Mouse (Mus musculus) liver, embryonic 13.5 days (tissue): ENCODE measurements around the gene Fam13c. TPM values are rescaled to one million over a fixed set of nuclear protein-coding genes. Genes with fewer than 3 reads are reported as not detected.
"Not testable (repeated sequence)": the region's sequence is repeated elsewhere in the genome, so short reads cannot be mapped to it uniquely, and the experiment has no call there.

Source experiments
- ATAC-seq: fragments of 200-750 bp; cut with Nextera tagmentation; 2 replicates; pipeline ENCODE4 v1.8.0; 2017; ENCODE audit warnings: low read depth, mild to moderate bottlenecking, moderate number of reproducible peaks, moderate library complexity
- DNase-seq: peaks from one replicate; pipeline ENCODE4 v3.0.0; 2022
- H3K27ac ChIP-seq: fragments of 300-500 bp; sonication (generic); 2 replicates; pipeline ENCODE4 v1.5.1; 2015; ENCODE audit warnings: moderate library complexity, mild to moderate bottlenecking, inconsistent platforms
- H3K27me3 ChIP-seq: fragments of 300-500 bp; sonication (generic); 2 replicates; pipeline ENCODE4 v1.6.1; 2015; ENCODE audit warnings: mild to moderate bottlenecking, inconsistent platforms
- H3K36me3 ChIP-seq: fragments of 300-500 bp; sonication (generic); 2 replicates; pipeline ENCODE4 v1.6.1; 2015; ENCODE audit warnings: mild to moderate bottlenecking, inconsistent platforms
- H3K4me1 ChIP-seq: fragments of 300-500 bp; sonication (generic); replicated peaks from 2 replicates; pipeline ENCODE4 v1.6.1; 2015; ENCODE audit warnings: inconsistent platforms
- H3K4me2 ChIP-seq: fragments of 300-500 bp; sonication (generic); 2 replicates; pipeline ENCODE4 v1.6.1; 2015; ENCODE audit warnings: inconsistent platforms, mild to moderate bottlenecking, moderate library complexity
- H3K4me3 ChIP-seq: fragments of 300-500 bp; sonication (generic); replicated peaks from 2 replicates; pipeline ENCODE4 v1.5.1; 2015; ENCODE audit warnings: mild to moderate bottlenecking, inconsistent platforms
- H3K9ac ChIP-seq: fragments of 300-500 bp; sonication (generic); 2 replicates; pipeline ENCODE4 v1.6.1; 2015; ENCODE audit warnings: mild to moderate bottlenecking, inconsistent platforms
- H3K9me3 ChIP-seq: fragments of 300-500 bp; sonication (generic); replicated peaks from 2 replicates; pipeline ENCODE4 v1.6.1; 2016; ENCODE audit warnings: inconsistent platforms
- WGBS: fragments of 180-500 bp; shearing (Covaris S2); methylation state at CpG from one replicate; pipeline ENCODE4 v1.1.7; 2015; ENCODE audit not compliant: insufficient replicate concordance; 5-methylcytosine and 5-hydroxymethylcytosine counted together
- polyA plus RNA-seq: library from polyadenylated mRNA; unstranded; fragments of >200 nt; fragmentation: Nextera tagmentation; extraction: Ambion mirVana; gene quantifications from 2 replicates; pipeline ENCODE4 v1.2.1, GENCODE M21; 2015

Gene Fam13c
- polyA plus RNA-seq, 1 experiment from 2014 or later: 0.40 TPM

- Histone ChIP-seq H3K36me3 (no peaks in the 10 kb centered on the region), H3K4me2 (no peak overlapping the region), H3K9me3 (peaks cover 12% of the 10 kb centered on the region; the same call in 1 of the 2 replicates), H3K9ac (no peak overlapping the region), H3K4me3 (no peak overlapping the region), H3K27me3 (no peaks in the 10 kb centered on the region), H3K4me1 (no peaks in the 10 kb centered on the region), H3K27ac (no peak overlapping the region)
- ATAC-seq: no peak
- no peak for DNase-seq
- 78% methylated on average over 3 of the region's 3 CpGs for WGBS
Observed at GRCm38 (mm10) chr10:70433334-70433733, 6.9 kb upstream of the Fam13c start.

- peaks cover 12% of the 10 kb centered on the region; the same call in 1 of the 2 replicates for H3K9me3 ChIP-seq
- H3K4me1 ChIP-seq, ATAC-seq, H3K27me3 ChIP-seq, H3K4me3 ChIP-seq, H3K9ac ChIP-seq, DNase-seq, H3K36me3 ChIP-seq, H3K27ac ChIP-seq, H3K4me2 ChIP-seq: not testable (repeated sequence)
- WGBS: 54% methylated on average over 5 of the region's 5 CpGs
Observed at GRCm38 (mm10) chr10:70433736-70434135, 6.5 kb upstream of the Fam13c start.

GRCm38 (mm10) chr10:70436656-70437055 is 3.6 kb upstream of the Fam13c start:
- 59% methylated on average over 4 of the region's 4 CpGs for WGBS
- no peak overlapping the region for H3K9ac ChIP-seq
- no peak for ATAC-seq

GRCm38 (mm10) chr10:70437289-70437688 is 3.0 kb upstream of the Fam13c start:
- DNase-seq (no peak), ATAC-seq (no peak)
- H3K9me3 ChIP-seq: peaks cover 3% of the 10 kb centered on the region; the same call in 1 of the 2 replicates
- H3K4me1 ChIP-seq: no peaks in the 10 kb centered on the region
- no peak overlapping the region for H3K27ac ChIP-seq
- no peak overlapping the region for H3K4me3 ChIP-seq
- WGBS: 43% methylated on average over 5 of the region's 5 CpGs
- H3K4me2 ChIP-seq: no peak overlapping the region
- peaks cover 18% of the 10 kb centered on the region for H3K27me3 ChIP-seq
- no peak overlapping the region for H3K9ac ChIP-seq
- H3K36me3 ChIP-seq: no peaks in the 10 kb centered on the region

More at GRCm38 (mm10) chr10:70436656-70437055, 3.6 kb upstream of the Fam13c start:
- H3K9me3 ChIP-seq: peaks cover 3% of the 10 kb centered on the region; the same call in 1 of the 2 replicates
- H3K4me3 ChIP-seq: no peak overlapping the region
- H3K4me1 ChIP-seq: no peaks in the 10 kb centered on the region
- H3K27me3 ChIP-seq: peaks cover 18% of the 10 kb centered on the region
- H3K27ac ChIP-seq: no peak overlapping the region
- no peaks in the 10 kb centered on the region for H3K36me3 ChIP-seq
- no peak overlapping the region for H3K4me2 ChIP-seq
- DNase-seq: no peak

GRCm38 (mm10) chr10:70440639-70441461 is 569 bp downstream of the Fam13c start:
- 2% methylated on average over 44 of the region's 44 CpGs for WGBS
- Histone ChIP-seq H3K9ac (no peak overlapping the region), H3K4me1 (no peaks in the 10 kb centered on the region), H3K9me3 (no peaks in the 10 kb centered on the region), H3K4me3 (peak overlapping the region; percentile 51), H3K27me3 (peaks cover 18% of the 10 kb centered on the region), H3K36me3 (no peaks in the 10 kb centered on the region), H3K27ac (no peak overlapping the region), H3K4me2 (peak overlapping the region; percentile 66)
- ATAC-seq (no peak), DNase-seq (no peak)

- ATAC-seq (no peak), DNase-seq (no peak)
- no peak overlapping the region for H3K27ac ChIP-seq
- H3K9me3 ChIP-seq: no peaks in the 10 kb centered on the region
- no peak overlapping the region for H3K9ac ChIP-seq
- H3K4me1 ChIP-seq: no peaks in the 10 kb centered on the region
- no peak overlapping the region for H3K4me3 ChIP-seq
- H3K27me3 ChIP-seq: peaks cover 18% of the 10 kb centered on the region
- WGBS: 68% methylated on average over 2 of the region's 2 CpGs
- H3K36me3 ChIP-seq: no peaks in the 10 kb centered on the region
- no peak overlapping the region for H3K4me2 ChIP-seq
Observed at GRCm38 (mm10) chr10:70442156-70442555, 1.9 kb downstream of the Fam13c start.

- ATAC-seq: no peak
- H3K9ac ChIP-seq: no peak overlapping the region
- no peaks in the 10 kb centered on the region for H3K36me3 ChIP-seq
- WGBS: 59% methylated on average over 5 of the region's 5 CpGs
- no peak overlapping the region for H3K27ac ChIP-seq
- no peaks in the 10 kb centered on the region for H3K9me3 ChIP-seq
- H3K4me1 ChIP-seq: no peaks in the 10 kb centered on the region
- H3K4me2 ChIP-seq: no peak overlapping the region
- no peak for DNase-seq
- no peak overlapping the region for H3K4me3 ChIP-seq
- H3K27me3 ChIP-seq: peaks cover 18% of the 10 kb centered on the region
Observed at GRCm38 (mm10) chr10:70442623-70443022, 2.3 kb downstream of the Fam13c start.

GRCm38 (mm10) chr10:70447787-70448186 is 7.5 kb downstream of the Fam13c start:
- ATAC-seq (no peak), DNase-seq (no peak)
- Histone ChIP-seq H3K4me3 (no peak overlapping the region), H3K36me3 (no peaks in the 10 kb centered on the region), H3K9ac (no peak overlapping the region), H3K4me1 (no peaks in the 10 kb centered on the region), H3K4me2 (no peak overlapping the region), H3K9me3 (peaks cover 6% of the 10 kb centered on the region; the same call in 1 of the 2 replicates), H3K27ac (no peak overlapping the region), H3K27me3 (no peaks in the 10 kb centered on the region)
- WGBS: 45% methylated on average over 4 of the region's 4 CpGs

- Histone ChIP-seq H3K4me2 (no peak overlapping the region), H3K4me3 (no peak overlapping the region), H3K27me3 (no peaks in the 10 kb centered on the region), H3K9ac (no peak overlapping the region), H3K9me3 (peaks cover 6% of the 10 kb centered on the region; the same call in 1 of the 2 replicates), H3K36me3 (no peaks in the 10 kb centered on the region), H3K4me1 (no peaks in the 10 kb centered on the region), H3K27ac (no peak overlapping the region)
- no peak for DNase-seq
- ATAC-seq: no peak
- WGBS: 22% methylated on average over 8 of the region's 8 CpGs
Observed at GRCm38 (mm10) chr10:70449206-70449605, 8.9 kb downstream of the Fam13c start.

GRCm38 (mm10) chr10:70455886-70456305 is 15.6 kb downstream of the Fam13c start:
- 71% methylated on average over 8 of the region's 8 CpGs for whole genome bisulfite sequencing
- no peak for ATAC-seq
- H3K9ac ChIP-seq: no peak overlapping the region

GRCm38 (mm10) chr10:70458574-70459263 is 18.4 kb downstream of the Fam13c start:
- 68% methylated on average over 11 of the region's 11 CpGs for WGBS
- H3K4me3 ChIP-seq: no peak overlapping the region
- H3K9me3 ChIP-seq: 0 out of 2 replicates have a peak, but pooled peaks cover 8% of the 10 kb centered on the region
- DNase-seq (no peak), ATAC-seq (no peak)
- H3K27ac ChIP-seq: no peak overlapping the region
- no peaks in the 10 kb centered on the region for H3K36me3 ChIP-seq
- no peak overlapping the region for H3K9ac ChIP-seq
- H3K27me3 ChIP-seq: no peaks in the 10 kb centered on the region
- no peaks in the 10 kb centered on the region for H3K4me1 ChIP-seq
- H3K4me2 ChIP-seq: no peak overlapping the region

More at GRCm38 (mm10) chr10:70455886-70456305, 15.6 kb downstream of the Fam13c start:
- DNase-seq: no peak
- no peaks in the 10 kb centered on the region for H3K27me3 ChIP-seq
- H3K36me3 ChIP-seq: no peaks in the 10 kb centered on the region
- no peak overlapping the region for H3K4me2 ChIP-seq
- no peak overlapping the region for H3K4me3 ChIP-seq
- H3K27ac ChIP-seq: no peak overlapping the region
- H3K9me3 ChIP-seq: 0 out of 2 replicates have a peak, but pooled peaks cover 4% of the 10 kb centered on the region
- H3K4me1 ChIP-seq: no peaks in the 10 kb centered on the region
